Mouse (Mus musculus): ENCODE results near the gene Tmem80. TPM values are rescaled to one million over a fixed set of nuclear protein-coding genes. Genes with fewer than 3 reads are reported as not detected.

The Tmem80 gene
- polyA plus RNA-seq, 1 experiment from 2014 or later = 51.0 TPM

DNA sequence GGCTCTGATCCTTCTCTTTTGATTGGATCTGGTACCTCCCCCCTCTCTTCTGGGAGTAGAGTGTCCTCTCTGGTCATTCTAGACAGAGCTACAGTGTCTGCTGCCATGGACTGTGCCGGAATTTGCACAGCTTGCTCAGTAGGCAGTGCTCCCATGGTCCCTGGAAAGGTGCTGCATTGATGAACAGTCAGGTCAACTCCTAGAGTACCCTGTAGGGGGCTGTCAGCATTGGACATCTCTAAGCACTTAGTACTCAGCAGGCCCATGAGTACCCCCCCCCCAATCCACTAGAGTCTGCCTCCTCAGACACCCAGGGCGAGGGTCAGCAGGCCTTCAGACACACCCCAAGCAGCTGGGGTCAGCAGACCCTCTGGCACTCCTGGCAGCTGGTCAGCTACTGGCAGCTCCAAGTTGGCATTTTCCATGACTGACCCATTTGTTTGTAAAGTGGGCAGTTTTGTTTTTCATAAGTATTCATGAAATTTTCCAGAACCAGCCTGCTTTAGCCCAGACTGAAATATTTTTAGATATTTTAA, 7.6 kb downstream of the Tmem80 start:
- 80% methylated on average over 2 of the region's 2 CpGs for WGBS
- H3K27ac ChIP-seq = no peak overlapping the region

GRCm38 (mm10) chr7:141335682-141336081, 8.1 kb downstream of the Tmem80 start:
- Histone ChIP-seq H3K4me1 (peaks cover 31% of the 10 kb centered on the region), H3K9me3 (no peaks in the 10 kb centered on the region), H3K4me3 (no peak overlapping the region), H3K27ac (no peak overlapping the region), H3K36me3 (replicated peaks) (peaks cover 40% of the 10 kb centered on the region), H3K27me3 (ENCODE audit: poor library complexity, severe bottlenecking) (peaks cover 34% of the 10 kb centered on the region)
- 87% methylated on average over 4 of the region's 4 CpGs for WGBS
- no peak for DNase-seq (ENCODE audit: extremely low spot score, low spot score)

More for the DNA sequence above, 7.6 kb downstream of the Tmem80 start:
- H3K36me3 ChIP-seq (replicated peaks) = peaks cover 40% of the 10 kb centered on the region
- H3K9me3 ChIP-seq = no peaks in the 10 kb centered on the region
- H3K27me3 ChIP-seq (ENCODE audit: poor library complexity, severe bottlenecking) = peaks cover 29% of the 10 kb centered on the region
- DNase-seq (ENCODE audit: extremely low spot score, low spot score) = no peak
- H3K4me1 ChIP-seq = peaks cover 27% of the 10 kb centered on the region
- H3K4me3 ChIP-seq = no peak overlapping the region

GRCm38 (mm10) chr7:141336296-141336695, 8.8 kb downstream of the Tmem80 start:
- WGBS = 83% methylated on average over 3 of the region's 3 CpGs
- no peak overlapping the region for H3K27ac ChIP-seq
- peaks cover 37% of the 10 kb centered on the region for H3K27me3 ChIP-seq (ENCODE audit: poor library complexity, severe bottlenecking)
- peaks cover 31% of the 10 kb centered on the region for H3K4me1 ChIP-seq
- H3K36me3 ChIP-seq (replicated peaks) = peaks cover 40% of the 10 kb centered on the region
- no peaks in the 10 kb centered on the region for H3K9me3 ChIP-seq
- H3K4me3 ChIP-seq = no peak overlapping the region
- no peak for DNase-seq (ENCODE audit: extremely low spot score, low spot score)

DNA sequence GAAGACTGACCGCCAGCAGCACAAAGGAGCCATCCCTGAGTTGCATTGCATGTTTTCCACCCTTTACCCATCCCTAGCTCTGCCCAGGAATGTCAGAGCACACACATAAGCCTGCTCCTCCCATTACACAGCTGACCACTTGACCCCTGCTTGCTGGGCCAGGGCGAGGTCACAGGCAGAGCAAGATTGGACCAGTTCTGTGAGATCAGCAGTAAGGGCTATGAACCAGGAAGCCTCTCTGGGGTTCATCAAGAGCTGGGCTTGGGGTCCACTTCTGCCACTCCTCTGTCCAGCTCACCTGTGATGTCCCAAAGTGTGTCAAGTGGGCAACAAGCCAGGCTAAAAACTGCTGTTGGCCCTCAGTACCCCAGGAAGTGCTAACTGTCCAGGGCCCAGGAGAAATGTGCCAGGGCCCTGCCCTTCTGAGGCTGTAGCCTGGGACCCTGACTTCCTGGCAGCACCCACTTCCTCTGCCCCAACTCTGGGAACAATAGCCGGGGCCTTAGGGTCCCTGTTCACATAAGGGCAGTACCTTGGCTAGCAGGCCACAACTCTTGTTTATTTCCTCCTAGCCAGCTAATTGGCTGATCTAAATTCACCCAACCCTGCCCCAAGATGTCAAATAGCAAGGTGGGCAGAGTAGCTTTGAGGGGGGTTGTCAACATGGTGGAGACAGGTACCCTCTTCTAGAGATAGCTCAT, 10.3 kb downstream of the Tmem80 start:
- Histone ChIP-seq H3K9me3 (no peaks in the 10 kb centered on the region), H3K27ac (no peak overlapping the region), H3K27me3 (ENCODE audit: poor library complexity, severe bottlenecking) (peaks cover 45% of the 10 kb centered on the region), H3K4me3 (no peak overlapping the region), H3K4me1 (peaks cover 31% of the 10 kb centered on the region), H3K36me3 (replicated peaks) (peaks cover 31% of the 10 kb centered on the region)
- WGBS = 79% methylated on average over 3 of the region's 3 CpGs
- DNase-seq (ENCODE audit: extremely low spot score, low spot score) = no peak

DNA sequence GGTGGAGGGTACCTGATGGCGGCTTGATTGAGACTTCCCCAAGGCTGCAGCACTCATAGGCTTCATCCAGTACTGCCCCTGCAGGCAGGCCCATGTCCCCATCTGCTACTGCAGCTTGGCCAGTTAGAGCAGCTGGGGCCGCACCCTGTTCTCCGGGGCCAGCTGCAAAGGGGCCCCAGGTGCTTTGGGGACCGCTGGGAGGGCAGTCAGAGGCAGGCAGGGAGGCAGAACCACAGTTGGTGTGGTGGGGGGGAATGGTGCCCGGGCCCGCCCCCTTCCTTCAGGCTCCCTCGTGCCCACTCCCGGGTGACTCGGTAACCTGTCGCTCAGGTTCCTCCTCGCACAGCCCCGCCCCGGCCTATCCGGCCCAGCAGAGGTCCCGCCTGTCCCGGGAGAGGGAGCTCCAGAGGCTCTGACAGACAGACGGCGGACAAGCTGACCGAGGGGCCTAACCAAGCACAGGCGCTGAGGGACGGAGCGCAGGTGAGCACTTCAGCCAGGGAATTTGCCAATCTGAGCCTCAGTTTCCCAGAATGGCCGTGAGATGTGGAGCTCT, 11.1 kb downstream of the Tmem80 start, which contains the start of gene Eps8l2:
Gene Eps8l2 (plus strand): TSS at position 305 of the 556 bp plus-strand sequence.
- Histone ChIP-seq H3K27me3 (ENCODE audit: poor library complexity, severe bottlenecking) (peaks cover 45% of the 10 kb centered on the region), H3K9me3 (no peaks in the 10 kb centered on the region), H3K27ac (peak within 1 kb of the TSS; percentile 40; the same call in 1 of the 2 replicates), H3K4me1 (peaks cover 31% of the 10 kb centered on the region), H3K4me3 (peak within 1 kb of the TSS; percentile 32), H3K36me3 (replicated peaks) (peaks cover 23% of the 10 kb centered on the region)
- WGBS = 2% methylated on average over 23 of the region's 23 CpGs
- no peak for DNase-seq (ENCODE audit: extremely low spot score, low spot score)

DNA sequence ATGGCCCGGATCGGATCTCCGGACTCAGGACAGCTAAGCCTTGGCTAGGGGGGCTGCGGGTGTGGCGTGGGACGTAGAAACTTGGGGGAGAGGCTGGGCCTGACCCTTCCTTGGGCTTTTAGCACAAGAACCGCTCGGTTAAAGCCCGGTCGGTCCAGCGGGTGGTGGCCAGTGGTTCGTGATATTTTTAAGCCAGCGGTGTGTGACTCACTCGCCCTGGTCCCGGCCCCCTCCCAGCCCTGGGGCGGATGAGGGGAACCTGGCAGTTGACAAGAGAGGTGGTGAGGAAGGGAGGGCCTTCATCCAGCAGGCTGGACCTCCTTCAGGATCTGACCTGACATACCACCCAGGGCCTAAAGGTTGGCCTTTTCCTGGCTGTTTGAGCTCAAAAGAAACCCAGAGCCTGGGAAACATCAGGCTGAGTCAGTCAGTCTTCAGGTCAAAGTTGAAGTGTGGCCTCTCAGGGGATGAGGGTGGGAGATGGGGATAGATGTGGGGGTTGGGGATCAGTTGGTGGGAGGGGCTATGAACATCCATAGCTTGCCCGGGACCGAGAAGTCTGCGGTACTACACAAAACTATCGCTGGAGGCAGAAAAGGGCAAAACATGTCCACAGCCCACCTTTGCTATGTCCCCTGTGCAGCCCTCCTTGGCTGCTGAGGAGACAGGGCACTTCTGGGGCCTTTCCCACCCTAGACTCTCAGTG, 11.8 kb downstream of the Tmem80 start:
- Histone ChIP-seq H3K27me3 (ENCODE audit: poor library complexity, severe bottlenecking) (peaks cover 45% of the 10 kb centered on the region), H3K9me3 (no peaks in the 10 kb centered on the region), H3K36me3 (replicated peaks) (peaks cover 17% of the 10 kb centered on the region), H3K4me1 (peaks cover 31% of the 10 kb centered on the region), H3K4me3 (peak overlapping the region; percentile 32), H3K27ac (peak overlapping the region; percentile 40; the same call in 1 of the 2 replicates)
- WGBS = 40% methylated on average over 20 of the region's 20 CpGs
- no peak for DNase-seq (ENCODE audit: extremely low spot score, low spot score)

DNA sequence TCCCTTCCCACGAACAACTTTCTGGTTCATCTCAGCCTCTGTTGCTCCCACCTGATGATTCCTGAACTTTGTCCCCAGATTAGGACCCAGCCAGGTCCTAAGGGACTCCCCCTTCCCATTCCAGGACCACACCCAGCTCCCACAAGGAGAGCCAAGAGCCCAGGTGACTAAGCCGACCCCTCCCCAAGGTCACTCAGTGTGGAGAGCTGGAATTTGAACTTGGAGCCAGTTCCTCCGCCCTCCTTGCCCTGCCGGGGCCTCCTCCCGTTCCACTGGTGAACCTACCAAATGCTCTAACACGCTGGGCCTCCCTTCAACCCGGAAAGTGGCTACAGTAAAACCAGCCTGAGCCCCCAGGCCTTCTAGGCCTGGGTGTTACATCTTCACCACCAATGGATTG, 12.5 kb downstream of the Tmem80 start:
- Histone ChIP-seq H3K36me3 (replicated peaks) (peaks cover 11% of the 10 kb centered on the region), H3K9me3 (no peaks in the 10 kb centered on the region), H3K4me1 (peaks cover 31% of the 10 kb centered on the region), H3K27ac (peak overlapping the region; percentile 21; the same call in 1 of the 2 replicates), H3K4me3 (no peak overlapping the region), H3K27me3 (ENCODE audit: poor library complexity, severe bottlenecking) (peaks cover 45% of the 10 kb centered on the region)
- 89% methylated on average over 7 of the region's 7 CpGs for WGBS
- no peak for DNase-seq (ENCODE audit: extremely low spot score, low spot score)

- Histone ChIP-seq H3K4me1 (peaks cover 31% of the 10 kb centered on the region), H3K27ac (no peak overlapping the region), H3K27me3 (ENCODE audit: poor library complexity, severe bottlenecking) (peaks cover 45% of the 10 kb centered on the region), H3K36me3 (replicated peaks) (peaks cover 10% of the 10 kb centered on the region), H3K9me3 (no peaks in the 10 kb centered on the region), H3K4me3 (no peak overlapping the region)
- no peak for DNase-seq (ENCODE audit: extremely low spot score, low spot score)
- WGBS = 81% methylated on average over 6 of the region's 6 CpGs
Observed at GRCm38 (mm10) chr7:141340476-141340875, 12.9 kb downstream of the Tmem80 start.

GRCm38 (mm10) chr7:141341689-141342226, 14.2 kb downstream of the Tmem80 start:
- Histone ChIP-seq H3K4me1 (peaks cover 31% of the 10 kb centered on the region), H3K36me3 (replicated peaks) (no peaks in the 10 kb centered on the region), H3K27me3 (ENCODE audit: poor library complexity, severe bottlenecking) (peaks cover 45% of the 10 kb centered on the region), H3K9me3 (no peaks in the 10 kb centered on the region), H3K4me3 (no peak overlapping the region), H3K27ac (no peak overlapping the region)
- no peak for DNase-seq (ENCODE audit: extremely low spot score, low spot score)
- WGBS = 84% methylated on average over 10 of the region's 10 CpGs

- Histone ChIP-seq H3K4me1 (peaks cover 22% of the 10 kb centered on the region), H3K27me3 (ENCODE audit: poor library complexity, severe bottlenecking) (peaks cover 35% of the 10 kb centered on the region), H3K36me3 (replicated peaks) (no peaks in the 10 kb centered on the region), H3K9me3 (no peaks in the 10 kb centered on the region), H3K27ac (no peak overlapping the region), H3K4me3 (no peak overlapping the region)
- WGBS = 74% methylated on average over 2 of the region's 2 CpGs
- DNase-seq (ENCODE audit: extremely low spot score, low spot score) = no peak
Observed at GRCm38 (mm10) chr7:141343230-141343629, 15.7 kb downstream of the Tmem80 start.

DNA sequence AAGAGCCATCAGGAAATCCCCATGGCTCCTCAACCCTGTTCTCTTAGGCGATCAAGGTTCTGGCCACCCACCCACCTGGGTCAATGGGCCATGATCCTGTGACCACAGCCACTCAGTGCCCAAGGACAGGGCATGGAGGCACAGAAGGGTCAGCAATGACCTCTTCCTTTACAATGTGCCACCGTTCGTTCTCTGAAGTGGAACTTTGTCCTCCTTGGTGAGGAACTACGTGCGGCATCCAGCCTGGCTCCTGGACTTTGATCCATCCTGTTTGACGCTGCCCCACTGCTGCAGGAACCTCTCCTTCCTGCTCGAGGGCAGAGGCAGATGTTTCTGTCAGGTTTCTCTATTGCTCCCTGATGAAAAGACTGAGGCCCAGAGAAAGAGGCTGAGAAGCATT, 16.2 kb downstream of the Tmem80 start:
- DNase-seq (ENCODE audit: extremely low spot score, low spot score) = no peak
- Histone ChIP-seq H3K27ac (no peak overlapping the region), H3K36me3 (replicated peaks) (no peaks in the 10 kb centered on the region), H3K9me3 (no peaks in the 10 kb centered on the region), H3K4me3 (no peak overlapping the region), H3K27me3 (ENCODE audit: poor library complexity, severe bottlenecking) (peaks cover 30% of the 10 kb centered on the region), H3K4me1 (peaks cover 17% of the 10 kb centered on the region)
- WGBS = 78% methylated on average over 7 of the region's 7 CpGs

DNA sequence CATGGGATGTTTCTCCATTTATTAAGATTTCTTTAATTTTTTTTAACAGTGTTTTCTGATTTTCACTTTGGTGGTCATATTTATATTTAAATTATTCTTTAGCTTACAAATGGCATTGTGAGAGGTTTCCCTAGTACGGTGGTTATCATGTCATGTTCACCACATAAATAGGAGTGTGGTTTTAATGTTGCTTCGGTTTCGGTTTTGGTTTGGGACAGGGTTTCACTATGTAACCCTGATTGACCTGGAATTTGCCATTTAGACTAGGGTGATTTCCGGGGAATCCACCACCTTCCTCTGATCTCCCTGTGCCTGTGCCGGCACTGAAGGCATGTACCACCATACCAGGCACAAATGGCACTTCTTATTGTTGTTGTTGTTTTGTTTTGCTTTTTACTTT, 17.2 kb downstream of the Tmem80 start:
- H3K36me3 ChIP-seq (replicated peaks) = no peaks in the 10 kb centered on the region
- H3K4me1 ChIP-seq = peaks cover 6% of the 10 kb centered on the region; the same call in 1 of the 2 replicates
- no peak overlapping the region for H3K27ac ChIP-seq
- no peak for DNase-seq (ENCODE audit: extremely low spot score, low spot score)
- H3K27me3 ChIP-seq (ENCODE audit: poor library complexity, severe bottlenecking) = peaks cover 19% of the 10 kb centered on the region
- H3K4me3 ChIP-seq = no peak overlapping the region
- 93% methylated on average over 5 of the region's 5 CpGs for WGBS
- H3K9me3 ChIP-seq = no peaks in the 10 kb centered on the region

Measured in forebrain, embryonic 10.5 days (tissue).